ENCODE assay signal across 11 mouse cellular contexts in genomic region chr8:57962286-57963110, GRCm38 (mm10).
A peak's percentile ranks its signal among the peaks of the same experiment; 100 is the strongest.
DNase-seq lines count a peak whose midpoint lies in the region; ATAC-seq lines count a peak whose summit lies in the region.
"Had no signal": no experiment of that assay in that cellular context is flagged by ENCODE, and none has a peak within 500 bp of the region (broad histone marks: within the 10 kb centered on the region; RNA-seq: fewer than 3 reads in every experiment).

No protein-coding gene starts in this region.

- H3K9ac ChIP-seq in hindbrain, embryonic 14.5 days: no peak overlapping the region
- H3K9ac ChIP-seq: heart, embryonic 13.5 days had no signal

- H3K27me3 ChIP-seq in hindbrain, embryonic 14.5 days (ENCODE audit: control insufficient read depth, insufficient read depth, low read length): no peaks in the 10 kb centered on the region
- H3K27me3 ChIP-seq: heart, embryonic 13.5 days had no signal

- H3K4me3 ChIP-seq in hindbrain, embryonic 14.5 days (replicated peaks; ENCODE audit: low read length): no peak overlapping the region
- H3K4me3 ChIP-seq: heart, embryonic 13.5 days had no signal

- no peaks in the 10 kb centered on the region for H3K9me3 ChIP-seq in hindbrain, embryonic 14.5 days (ENCODE audit: control insufficient read depth, low read length)
- H3K9me3 ChIP-seq: heart, embryonic 13.5 days had no signal

- peak; percentile 52 for DNase-seq in embryo, embryonic 10 days (ENCODE audit: low spot score)
- DNase-seq in embryo, embryonic 11 days: no peak
- DNase-seq in layer of hippocampus, postnatal 10 days (ENCODE audit: low spot score in 2 of 2): peak; percentile 34 to 53
- no peak for DNase-seq in layer of hippocampus, adult 11-12 months (ENCODE audit: low spot score)
- peak; percentile 89 for DNase-seq in cerebellum, adult 11 months
- peak; percentile 63 for DNase-seq in hindbrain, embryonic 14.5 days (ENCODE audit: low spot score)
- no peak for DNase-seq in urinary bladder, postnatal 10 days (ENCODE audit: low spot score)
- DNase-seq: lung, postnatal 4 days; thymus, postnatal 25 days had no signal

- no peaks in the 10 kb centered on the region for H3K36me3 ChIP-seq in hindbrain, embryonic 14.5 days (replicated peaks; ENCODE audit: control insufficient read depth, insufficient read depth)
- H3K36me3 ChIP-seq: heart, embryonic 13.5 days had no signal

- no peak overlapping the region for H3K27ac ChIP-seq in hindbrain, embryonic 14.5 days
- H3K27ac ChIP-seq: heart, embryonic 13.5 days had no signal

- no peak overlapping the region; the same call in 1 of the 2 replicates for H3K4me2 ChIP-seq in hindbrain, embryonic 14.5 days (replicated peaks)
- H3K4me2 ChIP-seq: heart, embryonic 13.5 days had no signal

- H3K4me1 ChIP-seq in hindbrain, embryonic 14.5 days (replicated peaks; ENCODE audit: control insufficient read depth, insufficient read depth, low read length): peaks cover 8% of the 10 kb centered on the region

- 30% methylated on average over 12 of the region's 12 CpGs for WGBS in hindbrain, embryonic 14.5 days

- peak; percentile 81 for ATAC-seq in hindbrain, embryonic 14.5 days (ENCODE audit: low FRiP score)
- ATAC-seq in erythroid progenitor cell, adult 5-6 weeks (replicated peaks; ENCODE audit: low FRiP score, poor library complexity, severe bottlenecking): no peak

Comparison
In these comparisons a context has a peak if more than half of its experiments do, and no peak if none do; other contexts are left out.
1. DNase-seq: peak in embryo, embryonic 10 days (single experiment), layer of hippocampus, postnatal 10 days (2 of 2), cerebellum, adult 11 months (single experiment) and hindbrain, embryonic 14.5 days (single experiment); none in embryo, embryonic 11 days (single experiment), layer of hippocampus, adult 11-12 months (single experiment) and urinary bladder, postnatal 10 days (single experiment).